Mouse (Mus musculus) A20 (cell line): ENCODE data around the gene Cdk18.

Experiments used
- DNase-seq: peaks from one replicate; pipeline ENCODE4 v3.0.0-alpha.2; 2011; ENCODE audit warnings: low read depth, low spot score

The Cdk18 gene

DNA sequence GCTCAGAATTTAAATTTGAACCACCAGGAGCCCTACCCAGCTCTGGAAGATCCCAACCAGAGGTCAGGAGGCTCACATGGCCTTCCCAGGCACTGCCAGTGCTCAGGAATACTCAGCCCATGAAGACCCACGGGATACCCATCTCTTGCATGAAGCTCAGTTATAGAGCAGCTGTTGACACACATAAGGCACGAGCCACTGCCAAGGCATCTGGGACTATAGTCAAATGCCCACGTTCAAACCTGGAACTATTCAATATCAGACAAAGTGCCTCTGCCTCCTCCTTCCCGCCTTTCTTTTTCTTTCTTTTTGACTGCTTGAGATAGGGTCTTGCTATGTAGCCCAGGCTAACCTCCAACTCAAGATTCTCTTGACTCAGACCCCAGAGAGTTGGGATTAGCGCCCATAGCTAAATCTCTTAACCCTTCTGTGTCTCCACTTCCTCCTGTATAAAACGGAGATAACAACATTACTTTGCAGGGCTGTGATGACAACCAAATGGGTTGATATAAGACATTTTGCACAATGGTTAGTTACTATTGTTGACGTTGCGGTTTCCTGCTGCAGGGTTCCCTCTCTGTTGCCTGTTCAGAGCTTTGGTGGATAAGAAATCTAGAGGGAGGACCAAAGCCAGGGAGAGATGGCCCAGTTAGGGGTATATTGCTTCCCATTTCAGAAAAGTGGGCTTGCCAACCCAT is 73.9 kb downstream of the Cdk18 start:
- DNase-seq: no peak

DNA sequence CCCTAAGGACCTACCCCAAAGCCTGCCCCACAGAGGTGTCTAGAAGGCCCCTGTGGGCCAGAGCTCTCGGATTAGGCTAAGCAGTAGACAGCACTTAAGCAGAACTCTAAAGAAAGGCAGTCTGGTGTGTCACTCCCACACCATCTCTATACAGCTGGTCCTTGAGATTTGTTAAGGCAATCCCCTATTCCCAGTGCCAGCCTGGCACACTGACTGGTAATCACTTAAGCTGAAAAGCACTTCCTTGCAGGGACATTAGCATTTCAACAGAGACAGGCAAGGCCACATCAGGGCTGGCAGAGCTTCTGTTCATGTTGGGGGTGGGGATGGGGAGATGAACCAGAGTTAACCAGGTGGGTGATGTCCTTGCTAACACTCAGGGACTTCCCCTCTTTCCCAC is 74.5 kb downstream of the Cdk18 start:
- DNase-seq: no peak

DNA sequence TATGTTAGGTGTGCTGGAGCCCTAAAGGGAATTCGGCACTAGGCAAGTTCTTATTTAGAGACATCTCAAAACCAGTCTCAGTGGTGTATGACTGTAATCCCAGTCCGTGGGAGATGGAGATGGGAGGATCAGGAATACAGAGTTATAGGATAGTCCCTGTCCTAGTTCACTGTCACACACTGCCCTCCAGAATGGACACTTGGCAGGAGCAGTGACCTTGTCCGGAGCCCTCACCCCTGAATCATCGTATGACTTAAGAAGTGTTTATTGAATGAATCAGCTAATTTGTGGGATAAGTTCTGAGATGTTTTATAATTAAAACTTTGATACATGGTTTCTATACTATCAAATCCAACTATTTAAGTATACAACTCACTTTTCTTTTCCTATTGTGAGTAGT is 76.4 kb downstream of the Cdk18 start:
- DNase-seq: no peak
